Mouse (Mus musculus) heart, postnatal 25 days (tissue): ENCODE measurements around the gene Hoxd9. TPM values are rescaled to one million over a fixed set of nuclear protein-coding genes. Genes with fewer than 3 reads are reported as not detected.

Experiments used
- DNase-seq: peaks from one replicate; pipeline ENCODE4 v3.0.0; 2022; ENCODE audit warnings: low spot score
- intact Hi-C: fragments of 180-260 bp; cut with DNase I; formaldehyde crosslinking; loops from one replicate; pipeline ENCODE4 v1.15.1; 2025
- total RNA-seq, 2 experiments: library from RNA; stranded (reverse); gene quantifications; 2 replicates each; pipeline ENCODE4 v1.2.3; 2021

Hoxd9 gene
- total RNA-seq, 2 experiments from 2014 or later, result 0.39 to 0.52 TPM

- no peak for DNase-seq
- intact Hi-C loops, result loop anchor here (5.0 kb wide), 1 partner anchor 41 kb away; no protein-coding TSS in a partner anchor
These were observed 4.6 kb upstream of the Hoxd9 start for GRCm38 (mm10) chr2:74692808-74693431.

- intact Hi-C loops, result loop anchor here (5.0 kb wide), 1 partner anchor 41 kb away; no protein-coding TSS in a partner anchor
- no peak for DNase-seq
These were observed 4.1 kb upstream of the Hoxd9 start for GRCm38 (mm10) chr2:74693432-74693827.

GRCm38 (mm10) chr2:74694066-74694465, 3.5 kb upstream of the Hoxd9 start:
- DNase-seq, result no peak
- intact Hi-C loops, result loop anchor here (5.0 kb wide), 1 partner anchor 42 kb away; no protein-coding TSS in a partner anchor

DNA sequence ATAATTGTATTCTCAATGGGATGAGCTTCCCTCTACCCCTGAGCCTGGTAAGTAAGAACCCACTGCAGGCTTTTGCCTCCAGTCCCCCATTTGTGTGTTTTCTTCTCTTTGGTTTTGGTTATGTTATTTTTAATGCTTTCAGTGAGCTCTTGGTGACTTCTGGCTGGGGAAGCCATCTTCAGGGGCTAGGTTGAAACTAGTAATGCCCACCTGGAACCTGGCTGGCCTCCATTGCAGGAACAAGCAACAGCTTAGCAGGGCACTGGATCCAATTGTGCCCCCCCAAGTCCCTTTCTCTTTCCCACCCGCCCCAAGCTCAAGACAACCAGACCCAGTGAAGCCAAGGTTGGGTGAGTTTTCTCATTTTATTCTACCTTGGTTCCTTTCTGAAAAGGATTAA, 2.1 kb upstream of the Hoxd9 start:
- intact Hi-C loops, result no loop called here
- DNase-seq, result no peak

DNA sequence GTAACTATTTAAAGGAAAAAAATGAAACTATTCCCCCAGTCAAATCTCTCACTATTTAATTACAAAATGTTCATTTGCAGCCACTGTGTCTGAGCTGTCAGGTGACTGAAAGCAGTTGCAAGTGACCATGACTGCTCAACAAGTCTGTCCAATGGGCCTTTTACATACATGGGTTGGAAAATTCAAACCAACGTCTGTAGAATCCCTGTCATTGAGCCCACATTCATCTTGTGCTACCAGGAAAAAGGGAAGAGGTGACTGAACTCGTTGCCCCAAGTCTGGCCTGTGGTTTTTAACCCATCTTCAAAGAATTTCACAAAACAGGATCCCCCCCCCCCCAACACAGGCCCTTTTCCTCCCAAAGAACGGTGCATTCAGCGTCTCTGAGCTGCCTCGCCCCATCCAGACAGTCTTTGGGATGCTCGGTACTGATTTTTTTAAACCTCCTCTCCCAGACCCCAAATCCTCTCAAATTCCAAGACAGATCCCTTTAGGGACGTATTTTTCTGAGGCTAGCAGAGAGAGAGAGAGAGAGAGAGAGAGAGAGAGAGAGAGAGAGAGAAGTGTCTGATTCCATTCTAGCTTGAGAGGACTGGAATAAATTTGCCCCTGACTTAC, 1.6 kb upstream of the Hoxd9 start:
- intact Hi-C loops, result no loop called here

GRCm38 (mm10) chr2:74696442-74697335, 838 bp upstream of the Hoxd9 start:
- intact Hi-C loops, result no loop called here
- DNase-seq, result no peak

More for the DNA sequence above, 1.6 kb upstream of the Hoxd9 start:
- DNase-seq, result no peak

DNA sequence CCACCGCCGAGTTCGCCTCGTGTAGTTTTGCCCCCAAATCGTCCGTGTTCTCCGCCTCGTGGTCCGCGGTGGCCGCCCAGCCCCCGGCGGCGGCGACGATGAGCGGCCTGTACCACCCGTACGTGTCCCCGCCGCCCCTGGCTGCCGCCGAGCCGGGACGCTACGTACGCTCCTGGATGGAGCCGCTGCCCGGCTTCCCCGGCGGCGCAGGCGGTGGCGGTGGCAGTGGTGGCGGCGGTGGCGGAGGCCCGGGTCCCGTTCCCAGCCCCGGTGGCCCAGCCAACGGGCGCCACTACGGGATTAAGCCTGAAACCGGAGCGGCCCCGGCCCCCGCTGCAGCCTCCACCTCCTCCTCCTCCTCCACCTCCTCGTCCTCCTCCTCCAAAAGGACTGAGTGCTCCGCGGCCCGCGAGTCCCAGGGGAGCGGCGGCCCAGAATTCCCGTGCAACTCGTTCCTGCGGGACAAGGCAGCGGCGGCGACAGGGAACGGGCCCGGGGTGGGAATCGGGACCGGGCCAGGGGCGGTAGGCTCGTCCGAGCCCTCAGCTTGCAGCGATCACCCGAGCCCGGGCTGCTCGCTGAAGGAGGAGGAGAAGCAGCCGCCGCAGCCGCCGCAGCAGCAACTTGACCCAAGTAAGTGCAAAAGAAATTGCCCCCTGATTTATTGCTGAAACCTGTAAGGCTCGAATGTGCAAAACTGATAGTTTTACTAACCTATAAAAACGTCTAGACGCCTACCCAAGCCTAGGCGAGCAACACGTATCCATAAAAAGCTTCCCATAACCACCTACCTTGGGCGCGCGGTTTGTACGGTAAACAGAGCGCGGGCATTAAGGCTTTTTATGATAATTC, 900 bp downstream of the Hoxd9 start:
- DNase-seq, result no peak
- intact Hi-C loops, result no loop called here

DNA sequence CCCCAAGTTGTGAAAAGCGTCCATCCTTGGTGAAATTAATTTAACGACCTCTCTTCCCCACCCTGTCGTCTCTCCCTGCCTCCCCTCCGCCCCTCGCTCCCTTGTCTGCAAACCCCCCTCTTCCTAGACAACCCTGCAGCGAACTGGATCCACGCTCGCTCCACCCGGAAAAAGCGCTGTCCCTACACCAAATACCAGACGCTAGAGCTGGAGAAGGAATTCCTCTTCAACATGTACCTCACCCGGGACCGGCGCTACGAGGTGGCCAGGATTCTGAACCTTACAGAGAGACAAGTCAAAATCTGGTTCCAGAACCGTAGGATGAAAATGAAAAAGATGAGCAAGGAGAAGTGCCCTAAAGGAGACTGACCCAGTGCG, 1.5 kb downstream of the Hoxd9 start:
- intact Hi-C loops, result no loop called here
- no peak for DNase-seq

- intact Hi-C loops, result no loop called here
- DNase-seq, result no peak
These were observed 2.4 kb downstream of the Hoxd9 start for GRCm38 (mm10) chr2:74699664-74700545.

GRCm38 (mm10) chr2:74700546-74701112, 3.1 kb downstream of the Hoxd9 start:
- intact Hi-C loops, result no loop called here
- no peak for DNase-seq

GRCm38 (mm10) chr2:74701949-74702819, 4.7 kb downstream of the Hoxd9 start:
- intact Hi-C loops, result loop anchor here (2.0 kb wide), 3 partner anchors 435 to 887 kb away; no protein-coding TSS in a partner anchor
- DNase-seq, result no peak

GRCm38 (mm10) chr2:74702820-74703219, 5.3 kb downstream of the Hoxd9 start:
- intact Hi-C loops, result loop anchor here (2.0 kb wide), 3 partner anchors 434 to 886 kb away; no protein-coding TSS in a partner anchor
- no peak for DNase-seq

- intact Hi-C loops, result loop anchor here (2.0 kb wide), 3 partner anchors 433 to 885 kb away; no protein-coding TSS in a partner anchor
- no peak for DNase-seq
These were observed 5.8 kb downstream of the Hoxd9 start for GRCm38 (mm10) chr2:74703317-74703716.

GRCm38 (mm10) chr2:74703720-74704392, 6.3 kb downstream of the Hoxd9 start:
- no peak for DNase-seq
- intact Hi-C loops, result loop anchor here (2.0 kb wide), 3 partner anchors 433 to 885 kb away; no protein-coding TSS in a partner anchor

DNA sequence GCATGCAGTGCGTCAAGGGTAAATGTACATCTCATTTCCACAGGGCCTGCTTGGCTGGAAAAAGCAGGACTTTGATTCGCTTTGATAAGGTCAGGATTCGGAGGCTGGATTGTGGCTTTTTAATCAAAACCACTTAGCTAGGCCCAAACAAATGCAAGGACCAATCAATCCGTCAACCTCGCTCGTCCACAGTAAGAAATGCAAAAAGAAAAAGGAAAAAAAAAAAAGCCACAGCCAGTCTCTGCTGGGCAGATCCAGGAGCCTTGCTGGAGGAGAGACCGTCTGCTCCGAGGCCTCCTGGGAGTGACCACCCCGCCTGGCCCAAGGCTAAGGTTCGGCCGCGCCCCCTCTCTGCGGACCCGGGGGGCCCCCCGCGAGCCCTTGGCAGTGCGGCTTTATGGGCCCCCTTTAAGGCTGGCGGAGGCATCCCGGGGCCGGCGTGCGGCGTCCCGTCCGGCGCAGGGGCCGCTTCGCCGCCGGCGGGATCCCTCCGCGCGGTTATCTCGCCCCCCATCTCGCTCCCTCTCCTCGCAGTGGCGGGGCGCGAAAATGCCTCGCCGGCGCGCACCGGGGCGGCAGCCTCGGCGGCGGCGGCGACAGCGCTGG, 7.0 kb downstream of the Hoxd9 start, which contains the start of gene Hoxd8:
TSS of gene Hoxd8 (plus strand) at position 223 of the 606 bp plus-strand sequence.
- intact Hi-C loops, result no loop called here

DNA sequence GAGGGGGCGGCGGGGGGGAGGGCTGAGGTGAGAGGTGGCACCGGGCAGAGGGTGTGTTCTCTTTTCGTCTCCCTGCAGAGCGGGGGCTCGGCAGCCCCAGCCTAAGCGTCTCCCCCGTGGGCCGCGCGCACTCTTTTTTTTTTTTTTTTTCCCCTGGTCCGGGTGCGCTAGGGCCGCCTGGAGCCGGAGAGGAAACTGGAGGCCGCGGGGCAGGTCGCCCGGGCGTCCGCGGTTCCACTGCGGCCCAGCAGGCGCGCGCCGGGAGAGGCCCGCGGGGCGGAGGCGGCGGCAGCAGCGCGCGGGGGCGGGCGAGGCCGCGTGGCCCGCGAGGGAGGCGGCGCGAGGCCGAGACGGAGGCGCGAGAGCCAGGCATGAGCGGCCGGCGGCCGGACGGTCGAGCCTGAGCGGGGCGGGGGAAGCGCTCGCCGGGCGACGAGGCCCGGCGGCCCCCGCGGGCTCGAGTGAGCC, 7.5 kb downstream of the Hoxd9 start:
- intact Hi-C loops, result no loop called here
- DNase-seq, result no peak

More for the DNA sequence above, 7.0 kb downstream of the Hoxd9 start, which contains the start of gene Hoxd8:
- no peak for DNase-seq
